Mouse (Mus musculus) 416B (cell line): ENCODE results near the gene Ear1.
A peak's percentile ranks its signal among the peaks of the same experiment; 100 is the strongest.
"Not testable (repeated sequence)": the region's sequence is repeated elsewhere in the genome, so short reads cannot be mapped to it uniquely, and the experiment has no call there.

Experiments used
- DNase-seq: peaks from one replicate; pipeline ENCODE4 v3.0.0; 2011; ENCODE audit warnings: low read depth

Ear1 gene

GRCm38 (mm10) chr14:43875417-43875816 lies at the start of gene Ear1:
TSS of gene Ear1 (minus strand) at chr14:43875517.
- not testable (repeated sequence) for DNase-seq

DNA sequence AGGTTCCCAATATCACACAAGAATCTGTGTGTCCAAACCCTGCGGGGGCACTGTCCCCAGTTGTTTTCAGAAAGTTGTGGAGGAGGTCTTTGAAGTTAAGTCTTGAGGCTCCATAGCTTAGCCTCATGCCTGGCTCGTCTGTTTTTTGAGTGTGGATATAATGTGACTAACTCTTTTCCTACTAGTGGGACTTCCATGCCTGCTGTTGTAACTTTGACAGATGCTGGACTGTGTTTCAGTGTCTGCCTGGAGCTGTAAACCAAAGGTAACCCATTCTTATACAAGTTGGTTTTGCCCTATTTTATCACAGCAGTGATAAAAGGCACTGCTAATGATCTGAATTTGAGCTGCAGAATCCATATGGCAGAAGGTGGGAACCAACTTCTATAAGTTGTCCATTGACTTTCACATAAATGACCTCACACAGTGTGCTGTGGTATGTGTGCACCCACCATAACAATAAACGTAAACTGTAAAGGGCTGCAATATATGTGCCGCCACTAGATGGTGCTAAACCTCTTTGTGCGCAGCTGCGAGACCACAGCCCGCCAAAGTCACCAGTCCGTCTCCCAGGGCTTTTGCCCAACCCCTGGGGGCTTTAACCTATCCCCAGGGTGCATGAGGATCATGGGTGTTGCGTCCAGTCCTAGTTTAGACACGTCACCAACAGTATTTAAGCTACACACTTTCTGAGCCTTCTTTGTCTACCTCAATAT lies 49.5 kb upstream of the Ear1 start, which contains the start of gene Gm8113:
Gm8113 (plus strand) TSS at position 703 of the 716 bp plus-strand sequence.
- DNase-seq = peak; percentile 54

DNA sequence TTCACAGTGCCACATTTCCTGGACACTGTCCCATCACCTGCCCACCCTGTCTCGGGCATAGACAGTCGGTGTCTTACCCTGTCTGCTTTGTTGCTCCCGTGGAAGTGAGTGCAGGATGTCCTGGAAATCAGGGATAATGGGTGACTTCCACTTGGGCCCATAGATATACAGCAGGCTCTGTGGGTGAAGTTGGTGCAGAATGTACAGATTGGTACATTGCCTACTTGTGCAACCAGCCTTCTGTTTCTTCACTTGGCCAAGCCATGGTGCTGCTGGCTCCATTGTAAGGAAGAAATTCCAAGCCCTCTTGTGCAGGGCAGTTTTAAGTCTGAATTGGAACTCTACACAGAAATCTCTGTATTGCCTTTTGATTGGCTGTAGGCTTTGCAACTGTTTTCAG lies 48.1 kb upstream of the Ear1 start, which contains the start of gene Ear10:
Ear10 (minus strand) TSS at position 101 of the 400 bp plus-strand sequence.
- not testable (repeated sequence) for DNase-seq

- peak; percentile 0 for DNase-seq
Measured at GRCm38 (mm10) chr14:43918214-43918613, 42.9 kb upstream of the Ear1 start.

DNA sequence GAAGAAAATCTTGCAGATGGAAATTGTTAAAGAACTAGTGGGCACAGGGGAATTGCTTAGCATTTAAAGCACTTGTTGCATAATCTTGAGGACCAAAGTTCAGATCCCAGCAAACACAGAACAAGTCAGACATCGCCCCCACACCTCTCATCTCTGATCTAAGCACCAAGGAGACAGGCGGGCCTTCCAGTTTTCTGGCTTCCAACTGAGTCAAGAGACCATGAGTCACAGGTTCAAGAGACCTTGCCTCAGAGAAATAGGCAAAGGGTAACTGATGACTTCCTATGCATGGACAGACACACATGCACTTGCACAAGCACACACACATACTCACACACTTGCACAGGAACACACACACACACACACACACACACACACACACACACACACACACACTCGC lies 23.3 kb upstream of the Ear1 start:
- not testable (repeated sequence) for DNase-seq

DNA sequence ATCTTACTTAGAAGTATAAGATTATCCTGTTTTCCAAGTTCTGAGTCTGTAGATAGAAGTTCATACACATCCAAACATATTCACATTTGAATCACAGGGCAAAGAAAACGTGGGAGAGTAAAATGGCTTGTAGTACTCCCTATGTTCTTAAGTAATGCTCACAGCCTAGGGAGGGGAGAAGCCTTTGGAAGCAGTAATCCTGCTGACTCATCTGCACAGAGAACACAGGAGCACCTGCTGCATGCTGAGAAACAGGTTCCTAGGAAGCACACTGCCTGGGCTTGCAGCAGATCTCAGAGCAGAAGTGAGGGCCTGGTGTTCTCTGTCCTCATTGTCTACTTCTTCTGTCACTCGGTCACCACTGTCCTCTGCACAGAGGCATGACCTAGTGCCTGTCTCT lies 20.0 kb upstream of the Ear1 start:
- not testable (repeated sequence) for DNase-seq

DNA sequence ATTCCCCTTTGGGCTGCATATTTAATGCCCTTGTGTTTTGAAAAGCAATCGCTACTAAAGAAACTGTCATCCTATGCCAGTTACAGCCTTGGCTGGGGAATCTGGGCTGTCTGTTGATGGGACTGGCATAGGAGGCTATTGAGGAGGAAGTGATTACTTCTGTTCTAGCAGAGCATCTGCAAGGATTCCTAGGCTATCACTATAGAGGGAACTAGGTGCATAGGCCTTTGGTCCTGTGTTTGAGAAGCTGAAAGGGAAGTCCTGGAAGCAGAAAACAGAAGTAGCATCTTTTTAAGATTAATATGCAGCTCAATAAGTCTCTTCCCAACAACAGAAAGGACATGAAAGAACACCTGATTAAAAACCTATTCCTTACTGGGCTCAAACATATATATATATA lies 16.0 kb upstream of the Ear1 start:
- DNase-seq = not testable (repeated sequence)

- DNase-seq = not testable (repeated sequence)
Measured at GRCm38 (mm10) chr14:43886235-43886634, 10.9 kb upstream of the Ear1 start.

- not testable (repeated sequence) for DNase-seq
Measured at GRCm38 (mm10) chr14:43879966-43880545, 4.7 kb upstream of the Ear1 start.

GRCm38 (mm10) chr14:43877789-43878188 lies 2.5 kb upstream of the Ear1 start:
- not testable (repeated sequence) for DNase-seq

DNA sequence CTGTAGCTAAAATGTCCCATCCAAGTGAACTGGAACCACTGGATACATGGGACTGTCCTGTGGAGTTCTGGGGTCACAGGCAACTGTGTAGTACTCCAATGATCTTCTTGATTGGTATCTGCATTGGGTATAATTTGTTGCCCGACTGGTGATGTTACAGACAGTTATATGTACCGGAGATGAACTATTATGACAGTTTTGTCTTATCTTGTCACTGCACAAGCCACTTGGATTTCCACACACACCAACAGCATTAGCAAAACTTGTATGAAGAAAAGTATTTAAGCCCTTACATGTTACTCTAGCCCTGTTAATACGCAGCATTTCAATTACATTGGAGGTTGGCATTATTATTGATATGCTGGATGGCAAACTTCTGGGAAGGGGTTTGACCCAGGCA lies 455 bp downstream of the Ear1 start:
- not testable (repeated sequence) for DNase-seq

DNA sequence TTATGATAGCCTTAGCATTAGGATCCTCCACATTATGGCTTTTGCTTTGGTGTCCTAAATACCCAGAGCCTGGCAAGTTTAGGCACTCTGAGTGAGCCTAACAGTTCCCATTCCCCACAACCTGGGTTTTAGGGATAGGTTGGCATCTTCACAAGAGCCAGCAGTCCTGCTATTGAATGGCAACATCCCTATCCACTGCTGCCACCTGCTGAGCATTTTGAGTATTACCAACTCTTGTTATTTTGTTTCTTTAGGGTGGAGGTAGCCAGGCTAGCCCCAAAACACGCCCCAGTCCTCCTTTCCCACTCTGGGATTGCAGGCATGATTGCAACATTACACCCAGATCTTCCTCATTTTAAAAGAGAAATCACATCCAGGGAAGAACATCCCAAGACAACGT lies 14.8 kb downstream of the Ear1 start:
- peak; percentile 5 for DNase-seq

GRCm38 (mm10) chr14:43859465-43859864 lies 15.9 kb downstream of the Ear1 start:
- not testable (repeated sequence) for DNase-seq

GRCm38 (mm10) chr14:43843949-43844573 lies 31.3 kb downstream of the Ear1 start:
- not testable (repeated sequence) for DNase-seq

GRCm38 (mm10) chr14:43840976-43841375 lies 34.3 kb downstream of the Ear1 start:
- not testable (repeated sequence) for DNase-seq

GRCm38 (mm10) chr14:43835366-43835765 lies 40.0 kb downstream of the Ear1 start:
- not testable (repeated sequence) for DNase-seq

DNA sequence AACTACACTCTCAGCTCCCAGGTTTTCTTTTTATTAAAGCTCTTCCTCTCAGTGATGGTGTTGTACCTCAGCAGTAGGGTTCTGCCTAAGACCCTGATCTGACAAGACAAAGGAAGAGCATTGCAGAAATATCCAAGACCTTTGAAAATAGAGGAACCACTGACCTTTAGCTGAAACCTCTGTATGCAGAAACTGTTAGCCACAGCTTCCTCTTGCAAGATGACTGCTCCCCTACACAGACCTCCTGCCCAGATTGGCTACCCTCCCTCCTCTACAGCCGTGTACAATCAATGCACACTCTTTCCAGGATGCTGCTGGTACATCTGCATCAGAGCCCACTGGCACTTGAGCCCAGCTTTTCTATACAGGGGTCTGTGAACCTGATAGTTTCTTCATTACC lies 44.9 kb downstream of the Ear1 start:
- not testable (repeated sequence) for DNase-seq

DNA sequence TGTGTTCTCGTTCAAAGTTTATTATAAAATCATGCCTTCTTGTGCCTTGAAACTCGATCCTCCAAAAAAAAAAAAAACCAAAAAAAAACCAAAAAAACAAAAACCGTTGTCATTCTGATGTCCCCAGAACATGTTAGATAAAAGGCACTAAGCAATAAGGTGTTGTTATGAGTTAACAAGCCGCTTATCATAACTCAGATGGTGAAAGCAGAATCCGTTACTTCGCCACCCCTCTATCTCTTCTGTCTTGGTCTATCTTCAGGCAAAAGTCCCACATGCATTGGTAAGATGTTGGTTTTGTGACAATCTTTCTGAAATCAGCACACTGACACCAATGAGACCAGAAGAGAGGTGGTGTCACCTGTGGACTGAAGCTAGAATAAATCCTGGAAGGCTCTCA lies 51.1 kb downstream of the Ear1 start:
- DNase-seq = not testable (repeated sequence)

- DNase-seq = not testable (repeated sequence)
Measured at GRCm38 (mm10) chr14:43821869-43822268, 53.4 kb downstream of the Ear1 start.

- DNase-seq = peak; percentile 45
Measured at GRCm38 (mm10) chr14:43812458-43812857, 62.9 kb downstream of the Ear1 start.

GRCm38 (mm10) chr14:43808142-43808541 lies 67.2 kb downstream of the Ear1 start:
- not testable (repeated sequence) for DNase-seq

DNA sequence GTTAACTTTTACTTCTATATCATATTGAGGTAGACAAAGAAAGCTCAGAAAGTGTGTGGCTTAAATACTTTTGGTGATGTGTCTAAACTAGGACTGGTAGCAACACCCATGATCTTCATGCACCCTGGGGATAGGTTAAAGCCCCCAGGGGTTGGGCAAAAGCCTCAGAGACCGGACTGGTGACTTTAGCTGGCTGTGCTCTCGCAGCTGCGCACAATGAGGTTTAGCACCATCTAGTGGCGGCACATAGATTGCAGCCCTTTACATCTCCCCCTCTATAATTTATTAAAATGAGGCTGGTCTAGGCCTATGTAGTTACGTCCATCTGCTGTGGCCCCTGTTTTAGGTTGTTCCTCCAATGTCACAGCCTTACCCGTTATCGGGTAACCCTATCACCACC lies 70.9 kb downstream of the Ear1 start:
- DNase-seq = not testable (repeated sequence)
